Mouse (Mus musculus): ENCODE data around the gene Lep.

Lep gene

DNA sequence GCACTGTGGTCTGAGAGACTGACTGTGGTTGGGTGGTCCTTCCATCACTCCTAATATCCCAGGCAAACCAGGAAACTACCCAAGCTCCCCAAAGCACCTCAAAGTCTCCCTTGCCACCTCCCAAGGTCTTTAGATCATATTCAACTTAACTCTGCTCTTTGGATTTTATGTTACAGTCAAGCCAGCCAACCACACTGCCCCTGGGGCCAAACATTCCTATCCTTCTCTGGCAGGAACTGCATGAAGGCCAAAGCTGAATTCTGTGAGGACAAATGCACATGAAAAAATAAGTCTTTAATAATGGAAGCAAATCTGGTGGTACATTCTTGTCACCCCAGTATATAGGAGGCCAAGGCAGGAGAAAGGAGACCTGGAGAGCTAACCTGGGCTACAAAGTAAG lies 16.0 kb upstream of the Lep start:
- DNase-seq (ENCODE audit: low read depth, low spot score): peak; percentile 33

DNA sequence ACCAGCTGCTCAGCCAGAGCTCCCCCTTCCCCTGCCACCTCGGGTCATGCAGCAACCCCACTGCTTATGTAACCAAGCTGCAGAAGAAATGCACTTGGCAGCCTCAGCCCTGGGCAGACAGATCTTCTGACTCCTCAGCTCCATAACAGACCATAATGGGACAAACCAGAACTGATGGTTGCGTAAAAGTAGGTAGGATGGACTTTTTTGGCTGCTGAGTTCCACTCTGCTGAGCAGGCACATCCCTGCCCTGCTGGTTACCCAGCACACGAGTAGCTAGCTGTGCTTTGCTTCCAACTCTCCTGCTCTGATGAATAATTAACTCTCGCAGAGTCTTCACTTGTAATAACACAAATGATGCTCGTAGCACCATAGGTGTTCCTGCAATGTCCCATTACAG lies 10.1 kb upstream of the Lep start:
- DNase-seq (ENCODE audit: low read depth, low spot score): no peak

DNA sequence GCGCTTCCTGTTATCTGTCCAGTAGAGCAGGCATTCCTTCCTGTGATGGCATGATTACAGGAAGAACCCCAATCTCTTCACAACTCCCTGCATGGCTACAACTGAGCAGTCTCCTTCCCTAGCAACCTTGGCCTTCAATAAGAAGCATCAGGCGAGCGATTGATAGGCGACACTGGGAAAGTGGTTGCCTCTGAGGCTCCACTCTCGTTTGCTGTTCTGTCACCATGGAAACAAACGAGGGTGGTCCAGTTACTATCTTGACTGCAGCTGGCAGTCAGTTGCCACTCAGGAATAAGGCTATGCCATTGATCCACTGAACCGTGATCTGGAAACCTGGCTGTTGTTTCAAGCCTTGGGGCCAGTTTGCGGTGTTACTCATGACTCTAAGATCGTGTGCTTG lies 7.8 kb upstream of the Lep start:
- DNase-seq (ENCODE audit: low read depth, low spot score): no peak

DNA sequence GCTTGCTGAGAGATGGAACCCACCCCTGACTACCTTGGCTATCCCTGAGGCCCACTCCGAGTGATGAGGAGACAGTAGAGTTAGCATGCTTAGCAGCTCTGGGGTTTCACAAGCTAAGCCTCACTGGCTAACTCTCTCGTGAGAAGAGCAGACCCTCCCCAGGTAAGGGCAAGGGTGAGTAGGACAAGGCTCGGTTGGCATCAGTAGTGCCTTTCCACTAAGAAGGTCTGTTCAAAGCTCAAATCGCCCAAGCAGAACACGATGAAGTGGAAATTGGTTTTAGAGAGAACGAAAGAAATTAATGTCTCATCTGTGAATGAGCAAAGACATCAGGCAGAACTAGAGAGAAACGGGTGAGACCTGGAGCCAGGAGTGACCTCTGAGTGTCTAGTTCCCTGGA lies 6.8 kb upstream of the Lep start:
- no peak for DNase-seq (ENCODE audit: low read depth, low spot score)

DNA sequence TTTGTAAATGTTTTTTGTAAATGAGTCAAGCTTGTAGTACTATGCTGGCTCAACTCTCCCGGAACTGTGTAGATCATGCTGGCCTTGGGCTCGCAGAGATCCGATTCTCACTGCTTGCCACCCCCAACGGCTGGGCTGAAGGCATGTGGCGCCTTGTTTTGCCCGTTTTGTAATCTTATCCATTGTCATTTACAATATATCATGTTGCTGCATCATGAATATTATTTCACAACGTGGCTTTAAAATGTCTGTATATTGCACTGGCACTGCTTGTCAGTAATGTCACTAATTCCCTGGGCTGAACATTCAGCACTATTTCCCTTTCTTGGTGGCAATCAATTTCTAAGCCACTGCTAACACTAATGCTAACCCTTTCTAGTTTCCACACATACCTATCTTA lies 3.6 kb upstream of the Lep start:
- no peak for DNase-seq (ENCODE audit: low read depth, low spot score)

DNA sequence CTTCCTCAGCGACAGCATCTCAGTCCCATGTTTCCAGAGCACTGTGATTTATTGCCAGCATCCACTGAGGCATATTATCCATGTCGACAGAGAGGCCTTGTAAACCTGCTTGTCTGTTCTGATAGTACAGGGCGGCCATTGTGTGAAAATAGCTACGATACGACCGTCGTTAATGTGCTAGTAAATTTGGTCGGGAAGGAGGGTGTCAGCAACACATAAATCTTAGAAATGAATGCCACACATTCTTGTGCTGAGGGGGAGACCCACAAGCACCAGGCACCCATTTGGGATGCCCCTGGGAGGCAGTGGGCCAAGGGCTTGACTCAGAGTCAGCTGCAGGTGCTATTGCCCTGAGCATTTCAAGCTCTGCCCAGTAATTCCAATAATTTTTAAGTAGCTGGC lies 6.4 kb downstream of the Lep start:
- no peak for DNase-seq (ENCODE audit: low read depth, low spot score)

DNA sequence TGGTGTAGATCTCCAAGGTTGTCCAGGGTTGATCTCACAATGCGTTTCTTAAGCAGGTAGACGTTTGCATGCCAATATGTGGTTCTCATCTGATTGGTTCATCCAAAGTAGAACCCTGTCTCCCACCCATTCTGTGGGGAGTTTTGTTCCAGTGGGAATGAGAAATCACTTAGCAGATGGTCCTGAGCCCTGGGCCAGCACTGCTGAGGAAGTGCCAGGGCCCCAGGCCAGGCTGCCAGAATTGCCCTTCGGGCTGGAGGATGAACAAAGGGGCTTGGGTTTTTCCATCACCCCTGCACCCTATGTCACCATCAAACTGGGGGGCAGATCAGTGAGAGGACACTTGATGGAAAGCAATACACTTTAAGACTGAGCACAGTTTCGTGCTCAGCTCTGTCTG lies 12.2 kb downstream of the Lep start:
- no peak for DNase-seq (ENCODE audit: low read depth, low spot score)

DNA sequence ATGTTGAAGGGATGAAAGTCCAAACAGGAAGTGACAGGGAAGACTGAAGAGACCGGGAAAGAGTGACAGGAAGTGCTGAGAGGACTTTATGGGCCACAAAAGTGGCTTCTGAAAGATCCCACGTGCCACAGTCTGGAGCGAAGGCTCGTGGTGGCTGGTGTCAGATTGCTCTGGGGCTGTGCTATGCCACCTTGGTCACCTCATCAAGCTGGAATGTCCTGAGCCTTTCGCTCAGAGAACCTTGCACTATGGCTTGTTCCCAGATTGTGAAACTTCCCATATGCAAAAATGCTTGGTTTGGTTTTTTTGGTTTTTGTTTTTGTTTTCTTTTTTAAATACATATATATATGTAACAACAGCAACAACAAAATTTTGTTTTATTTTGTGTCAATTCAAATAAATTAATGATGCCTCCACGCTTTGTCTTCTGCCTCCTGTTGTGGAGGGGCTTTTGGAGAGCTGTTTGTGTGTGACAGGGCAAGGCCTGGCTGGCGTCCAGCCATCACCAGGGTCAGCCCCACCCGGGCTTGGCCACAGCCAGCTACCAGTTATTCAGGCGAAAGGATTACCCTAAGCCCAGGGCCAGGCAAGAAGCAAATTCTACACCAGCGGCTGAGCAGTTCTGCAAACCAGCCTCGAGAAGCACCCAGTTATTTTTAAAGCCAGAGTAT lies 13.6 kb downstream of the Lep start:
- DNase-seq (ENCODE audit: low read depth, low spot score): peak; percentile 41

DNA sequence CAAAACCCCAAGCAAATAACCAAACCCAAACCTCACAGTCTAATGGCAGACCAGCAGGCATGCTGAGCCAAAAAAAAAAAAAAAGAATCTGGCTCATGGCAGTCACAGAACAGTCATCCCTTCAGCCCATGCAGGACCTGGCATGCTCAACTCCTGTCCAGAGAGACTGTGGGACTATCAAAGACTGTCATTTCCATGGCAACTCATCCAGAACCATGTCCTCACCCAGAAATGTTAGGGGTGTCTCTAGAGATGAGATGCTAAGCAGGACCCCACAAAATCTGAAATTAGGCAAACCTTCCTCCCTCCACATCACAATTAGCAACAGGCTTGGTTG lies 14.1 kb downstream of the Lep start:
- DNase-seq (ENCODE audit: low read depth, low spot score): peak; percentile 17

DNA sequence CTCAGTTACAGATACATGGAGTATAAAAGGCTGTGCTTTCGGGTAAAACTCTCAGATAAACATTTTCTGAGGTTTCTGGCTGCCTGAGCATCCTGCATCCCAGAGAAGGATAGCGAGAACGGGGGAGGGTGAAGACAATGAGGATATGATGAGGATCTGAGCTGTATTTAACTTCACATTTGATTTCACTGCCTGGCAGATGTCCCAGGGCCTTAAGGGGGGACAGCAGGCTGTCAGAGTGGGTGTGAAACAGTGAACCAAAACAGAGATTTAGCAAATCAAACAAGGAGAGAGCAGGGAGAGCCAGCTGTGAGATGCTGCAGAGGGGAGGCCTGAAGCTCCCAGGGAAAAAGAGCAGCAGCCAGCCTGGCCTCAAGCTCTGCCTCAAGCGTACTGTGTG lies 19.3 kb downstream of the Lep start:
- DNase-seq (ENCODE audit: low read depth, low spot score): no peak

DNA sequence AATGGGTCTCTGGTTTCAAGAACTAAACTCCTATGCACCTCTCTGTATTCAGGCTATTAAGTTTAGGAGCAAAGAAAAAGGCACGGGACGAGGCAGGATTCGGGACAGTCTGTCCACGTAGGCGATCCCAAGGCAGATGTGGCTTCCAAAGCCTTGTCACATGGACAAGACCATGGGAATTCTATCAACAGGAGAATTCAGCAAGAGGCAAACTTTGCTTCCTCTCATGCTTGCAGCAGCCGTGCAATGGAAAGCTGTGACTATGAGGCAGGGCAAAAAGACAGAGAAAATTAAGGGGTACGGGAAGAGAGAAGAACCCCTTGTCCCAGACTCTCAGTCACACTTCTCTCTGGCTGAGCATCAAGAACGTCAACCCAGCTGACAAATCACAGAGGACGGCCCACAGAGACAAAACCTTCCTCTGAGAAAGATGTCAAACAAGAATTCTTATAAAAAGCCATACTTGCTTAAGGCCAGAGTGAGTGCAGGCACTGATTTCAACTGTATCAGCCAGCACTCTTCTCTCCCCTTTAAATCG lies 21.9 kb downstream of the Lep start:
- DNase-seq (ENCODE audit: low read depth, low spot score): no peak

DNA sequence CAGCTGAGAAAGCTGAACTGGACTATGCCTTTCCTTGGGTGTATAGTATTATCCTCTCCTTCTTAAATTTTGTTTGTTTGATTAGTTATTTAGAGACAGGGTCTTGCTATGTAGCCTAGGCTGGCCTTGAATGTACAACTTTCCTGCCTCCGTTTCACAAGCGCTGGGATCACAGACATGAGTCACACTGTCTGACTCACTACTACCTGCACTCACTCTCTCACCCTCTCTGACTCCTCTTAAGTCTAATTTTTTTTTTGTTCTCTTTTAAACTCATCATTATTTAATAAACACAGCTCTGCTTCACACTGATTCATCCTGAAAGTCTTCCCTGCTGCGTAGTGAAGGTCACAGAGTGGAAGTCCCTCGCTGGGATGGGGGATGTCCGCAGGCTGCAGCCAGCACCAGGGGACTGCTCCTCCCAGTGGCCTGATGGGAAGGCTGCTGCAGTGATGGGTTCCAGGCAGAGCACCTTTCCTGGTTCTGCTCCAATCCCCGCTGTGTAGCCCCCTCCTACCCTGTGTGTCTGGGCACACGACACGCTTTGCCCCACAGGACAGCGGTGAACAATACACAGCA lies 22.8 kb downstream of the Lep start:
- peak; percentile 59 for DNase-seq (ENCODE audit: low read depth, low spot score)

DNA sequence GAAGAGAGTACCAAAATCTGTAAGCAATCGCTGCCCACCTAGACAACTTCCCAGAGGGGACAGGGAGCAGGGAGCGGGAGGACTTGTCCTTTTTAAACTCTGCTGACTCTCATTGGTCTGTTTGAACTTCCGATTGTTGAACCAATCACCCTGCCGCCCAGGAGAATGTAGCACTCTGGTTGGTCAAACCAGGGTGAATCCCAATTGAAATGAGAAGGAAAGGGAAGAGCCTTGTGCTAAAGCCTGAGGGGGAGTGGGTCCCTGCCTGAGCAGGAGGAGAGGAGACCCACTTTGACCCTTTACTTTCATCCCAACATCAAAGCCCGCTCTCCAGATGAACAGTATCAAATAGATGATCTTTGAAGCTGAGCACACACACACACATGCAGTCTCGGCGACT lies 24.4 kb downstream of the Lep start:
- DNase-seq (ENCODE audit: low read depth, low spot score): no peak

DNA sequence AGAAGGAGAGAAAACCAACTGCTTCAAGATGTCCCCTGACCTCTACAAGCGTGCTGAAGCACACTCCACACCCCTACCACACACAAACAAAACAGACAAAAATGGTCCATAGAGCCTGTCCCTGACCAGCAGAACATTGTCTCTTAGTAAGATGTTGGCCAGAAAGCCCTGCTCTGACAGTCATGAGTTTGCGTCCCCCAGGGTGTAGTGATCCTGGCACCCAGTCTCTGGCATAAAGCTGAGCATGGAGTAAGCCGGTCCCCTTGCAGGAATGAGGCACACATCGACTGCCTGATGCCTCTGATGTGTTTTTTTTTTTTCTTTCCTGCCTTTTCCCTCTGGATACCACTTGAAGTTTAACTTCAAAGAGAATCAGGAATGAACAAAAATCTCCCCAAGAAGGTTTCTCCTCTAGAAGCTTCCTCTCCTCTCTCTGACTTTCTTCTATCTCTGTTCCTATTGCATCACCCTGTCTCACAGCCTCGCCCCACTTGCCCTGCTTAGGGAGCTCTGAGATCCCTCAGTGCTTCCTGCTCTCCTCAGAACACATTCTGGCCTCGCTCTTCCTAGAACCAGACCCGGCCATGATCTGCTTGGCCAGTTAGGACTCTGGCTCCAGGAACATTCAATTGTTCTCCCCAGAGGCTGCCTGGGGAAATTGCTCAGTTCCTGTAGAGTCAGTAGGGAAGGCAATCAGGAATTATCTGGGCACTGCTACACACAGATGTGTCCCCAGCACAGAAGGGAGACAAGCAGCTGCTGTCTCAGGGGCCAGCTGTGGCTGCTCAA lies 28.1 kb downstream of the Lep start:
- peak; percentile 67 for DNase-seq (ENCODE audit: low read depth, low spot score)

DNA sequence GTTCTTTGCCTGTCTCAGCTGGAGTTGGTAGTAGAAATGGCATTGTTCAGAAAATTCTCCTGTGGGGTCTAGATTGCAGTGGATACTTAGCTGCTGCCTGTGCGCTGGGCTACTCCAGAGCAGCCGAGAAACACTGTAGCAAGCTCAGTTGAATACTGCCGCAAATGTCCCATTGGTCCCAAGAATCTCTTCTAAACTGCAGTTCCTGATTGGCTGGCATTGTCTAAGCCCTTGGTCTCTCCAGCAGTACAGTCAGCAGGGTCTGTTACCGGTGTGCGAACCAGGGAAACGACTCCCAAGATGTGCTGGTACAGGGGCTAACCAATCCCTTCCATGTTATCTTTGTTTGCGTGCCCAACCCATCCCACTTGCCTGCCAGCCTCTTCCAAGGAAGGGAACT lies 32.2 kb downstream of the Lep start:
- no peak for DNase-seq (ENCODE audit: low read depth, low spot score)

DNA sequence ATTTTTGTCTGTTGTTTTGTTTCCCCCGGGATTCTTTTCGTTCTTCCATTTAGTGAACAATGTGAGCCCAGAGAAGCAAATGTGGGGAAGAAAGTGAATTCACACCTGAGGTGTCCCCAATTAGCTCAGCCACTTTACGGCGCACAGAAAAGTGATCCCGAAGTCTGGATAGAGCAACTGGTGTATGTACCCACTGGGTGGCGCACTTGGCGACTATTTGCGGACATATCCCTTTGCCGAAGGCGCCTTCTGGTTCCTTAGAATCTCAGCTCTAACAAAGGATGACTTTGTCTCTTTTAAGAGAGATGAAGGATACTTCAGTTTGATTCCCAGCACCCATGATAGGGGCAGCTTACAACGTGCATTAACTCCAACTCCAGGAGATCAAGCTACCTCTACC lies 32.9 kb downstream of the Lep start:
- DNase-seq (ENCODE audit: low read depth, low spot score): no peak

DNA sequence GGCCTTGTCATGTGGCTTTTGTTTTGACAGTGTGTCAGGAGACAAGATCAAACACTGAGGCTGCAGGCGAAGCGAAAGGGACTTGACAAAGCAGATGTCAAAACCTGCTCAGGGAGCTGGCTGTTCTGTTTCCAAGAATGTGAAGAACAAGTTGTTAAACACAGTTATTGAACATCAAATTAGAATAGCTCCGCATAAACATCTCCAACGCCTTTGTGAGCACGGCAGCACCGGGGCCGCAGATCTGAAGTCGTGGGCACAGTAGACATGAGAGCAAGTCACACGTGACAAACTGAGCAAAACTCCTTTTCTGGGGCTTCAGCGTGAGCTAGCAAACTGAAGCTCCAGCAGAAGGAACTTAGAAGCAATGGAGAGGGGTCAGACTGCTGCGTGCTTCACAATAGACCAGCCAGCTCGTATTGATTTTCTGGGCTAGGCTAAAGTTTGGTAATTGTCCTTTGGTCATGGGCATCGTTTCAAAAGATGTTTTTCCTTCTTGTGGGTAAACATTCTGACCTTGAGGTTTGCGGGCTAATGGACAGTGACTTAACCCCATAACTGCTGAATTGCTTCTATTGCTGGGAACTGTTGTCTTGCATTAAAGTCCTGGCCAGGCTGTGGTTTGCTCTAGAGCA lies 39.6 kb downstream of the Lep start:
- DNase-seq (ENCODE audit: low read depth, low spot score): no peak

DNA sequence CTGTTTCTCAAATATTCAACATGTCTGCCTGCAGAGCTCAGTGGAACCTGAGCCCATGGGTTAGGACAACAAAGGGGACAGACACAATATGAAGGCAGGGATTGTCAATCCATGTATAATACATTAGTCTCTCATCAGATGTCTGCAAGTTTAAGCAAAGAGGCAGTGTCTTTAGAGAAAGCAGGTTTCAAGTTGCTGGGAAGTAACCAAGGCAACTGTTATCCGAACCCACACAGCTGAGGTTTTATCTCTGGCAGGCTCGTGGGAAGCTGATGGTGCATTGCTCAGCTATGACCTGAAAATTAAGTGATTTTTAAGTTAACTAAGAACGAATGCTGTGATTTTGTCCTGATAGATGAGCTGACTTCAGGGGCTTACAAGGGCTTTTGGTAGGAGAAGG lies 40.4 kb downstream of the Lep start:
- no peak for DNase-seq (ENCODE audit: low read depth, low spot score)

DNA sequence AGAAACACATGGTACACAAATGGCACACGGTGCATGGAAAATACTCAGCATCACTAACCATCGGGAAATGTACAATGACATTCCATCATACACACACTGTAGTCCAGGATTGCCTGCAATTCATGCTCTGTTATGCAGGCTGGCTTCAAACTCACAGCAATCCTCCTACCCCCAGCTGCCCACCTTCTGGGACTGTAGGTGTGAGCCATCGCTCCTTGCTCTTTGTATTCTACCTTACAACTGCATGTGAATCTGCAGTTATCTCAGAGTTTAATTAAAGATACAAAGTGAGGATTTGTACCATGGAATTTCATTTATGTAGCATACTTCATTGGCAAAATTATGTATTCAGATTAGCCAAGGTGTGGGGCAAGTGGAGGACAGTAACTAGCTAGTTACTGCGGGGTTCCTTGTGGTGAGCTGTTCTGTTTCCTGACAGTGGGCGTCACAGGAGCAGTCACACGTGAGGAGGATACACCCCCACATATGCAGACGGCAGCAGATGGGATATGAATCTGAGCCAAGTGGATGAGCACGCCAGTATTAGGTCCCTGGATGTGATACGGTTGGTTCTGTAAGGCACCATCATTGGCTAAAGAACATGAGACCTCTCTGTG lies 41.3 kb downstream of the Lep start:
- no peak for DNase-seq (ENCODE audit: low read depth, low spot score)

DNA sequence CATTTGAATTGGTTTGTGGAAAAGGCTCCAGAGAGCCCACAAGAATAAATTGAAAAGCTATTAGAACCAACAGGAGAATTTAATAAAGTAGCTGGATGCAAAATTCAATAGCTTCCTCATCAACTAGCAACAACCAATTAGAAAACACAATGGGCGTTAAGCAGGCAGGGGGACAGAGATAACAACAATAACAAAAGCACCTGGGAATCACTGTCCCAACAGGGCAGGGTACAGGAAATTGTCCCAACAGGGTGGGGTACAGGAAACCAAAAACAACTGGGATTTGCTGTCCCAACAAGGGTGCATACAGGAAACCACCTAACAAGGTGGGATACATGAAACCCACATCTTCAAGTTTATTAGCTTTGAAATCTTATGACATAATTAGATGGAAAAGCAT lies 48.4 kb downstream of the Lep start:
- no peak for DNase-seq (ENCODE audit: low read depth, low spot score)

DNA sequence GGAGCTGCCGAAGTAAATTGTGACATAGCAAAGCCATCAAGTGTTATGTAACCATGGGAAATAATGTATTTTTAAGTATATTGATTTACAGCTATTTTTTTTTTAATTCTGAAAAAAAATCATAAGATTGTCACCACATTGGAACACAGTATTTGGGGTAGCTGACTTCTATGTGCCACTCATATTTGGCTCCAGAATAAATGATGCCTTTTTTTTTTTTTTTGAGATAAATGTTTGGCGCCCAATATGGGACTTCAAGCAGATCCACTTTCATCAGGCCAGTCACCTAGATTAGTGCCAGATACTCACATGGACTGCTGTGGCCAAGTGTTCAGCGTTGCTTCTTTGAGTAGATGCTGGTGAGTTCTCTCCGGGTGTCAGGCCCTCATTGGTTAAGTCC lies 51.5 kb downstream of the Lep start:
- DNase-seq (ENCODE audit: low read depth, low spot score): no peak

DNA sequence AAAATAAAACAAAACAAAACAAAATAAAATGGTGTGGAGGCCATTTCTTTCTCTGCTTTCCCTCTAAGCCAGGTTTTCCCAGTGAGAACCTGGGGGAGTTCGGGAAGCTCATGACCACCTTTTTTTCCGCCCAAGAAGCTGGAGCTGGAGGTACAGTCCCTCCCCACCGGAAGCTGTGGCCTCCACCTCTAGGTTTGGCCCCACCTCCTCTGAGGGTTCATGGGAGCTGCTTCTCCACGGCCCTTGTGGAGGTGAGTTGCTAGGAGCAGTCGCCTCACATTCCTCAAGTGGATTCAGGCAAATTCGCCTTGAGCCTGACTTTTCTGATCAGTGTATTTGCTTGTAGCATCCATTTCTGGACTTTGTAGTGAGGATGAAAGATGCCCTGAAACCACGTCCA lies 55.7 kb downstream of the Lep start:
- DNase-seq (ENCODE audit: low read depth, low spot score): no peak
